Mouse (Mus musculus): ENCODE measurements at regions not wholly inside any gene's neighbourhood (a gene's known extent, or its start where the extent isn't known, plus 50 kb on each side); places are given as distances from the start of the nearest gene placed in this dataset.

- Histone ChIP-seq H3K4me2 (ENCODE audit: low read depth, low read length) (no peak overlapping the region), H3K27ac (ENCODE audit: low read length) (no peak overlapping the region), H3K36me3 (ENCODE audit: control insufficient read depth, insufficient read depth) (no peaks in the 10 kb centered on the region), H3K27me3 (ENCODE audit: control insufficient read depth, insufficient read depth, low read depth, low read length) (no peaks in the 10 kb centered on the region), H3K4me1 (ENCODE audit: control insufficient read depth, low read depth, low read length) (no peaks in the 10 kb centered on the region), H3K9me3 (replicated peaks; ENCODE audit: control insufficient read depth, low read length) (no peaks in the 10 kb centered on the region), H3K9ac (ENCODE audit: low read depth, low read length) (no peak overlapping the region), H3K4me3 (ENCODE audit: low read depth, low read length) (no peak overlapping the region)
- WGBS (ENCODE audit: insufficient replicate concordance): 64% methylated on average over 11 of the region's 11 CpGs
- ATAC-seq (ENCODE audit: low read depth): no peak
Measured at GRCm38 (mm10) chr12:107749381-107750085, 253.9 kb downstream of the Bcl11b start.

- no peak for ATAC-seq (ENCODE audit: low read depth)
- WGBS (ENCODE audit: insufficient replicate concordance): 62% methylated on average over 8 of the region's 8 CpGs
Measured at GRCm38 (mm10) chr12:107750285-107750927, 253.0 kb downstream of the Bcl11b start.

GRCm38 (mm10) chr12:107752126-107752525, 251.3 kb downstream of the Bcl11b start:
- no peak overlapping the region for H3K4me2 ChIP-seq (ENCODE audit: low read depth, low read length)
- H3K27me3 ChIP-seq (ENCODE audit: control insufficient read depth, insufficient read depth, low read depth, low read length): no peaks in the 10 kb centered on the region
- no peak overlapping the region for H3K27ac ChIP-seq (ENCODE audit: low read length)
- no peak overlapping the region for H3K4me3 ChIP-seq (ENCODE audit: low read depth, low read length)
- H3K4me1 ChIP-seq (ENCODE audit: control insufficient read depth, low read depth, low read length): no peaks in the 10 kb centered on the region
- no peaks in the 10 kb centered on the region for H3K36me3 ChIP-seq (ENCODE audit: control insufficient read depth, insufficient read depth)
- H3K9me3 ChIP-seq (replicated peaks; ENCODE audit: control insufficient read depth, low read length): no peaks in the 10 kb centered on the region
- no peak for ATAC-seq (ENCODE audit: low read depth)
- H3K9ac ChIP-seq (ENCODE audit: low read depth, low read length): no peak overlapping the region
- 48% methylated on average over 7 of the region's 7 CpGs for WGBS (ENCODE audit: insufficient replicate concordance)

More at GRCm38 (mm10) chr12:107750285-107750927, 253.0 kb downstream of the Bcl11b start:
- Histone ChIP-seq H3K27me3 (ENCODE audit: control insufficient read depth, insufficient read depth, low read depth, low read length) (no peaks in the 10 kb centered on the region), H3K4me3 (ENCODE audit: low read depth, low read length) (no peak overlapping the region), H3K36me3 (ENCODE audit: control insufficient read depth, insufficient read depth) (no peaks in the 10 kb centered on the region), H3K9ac (ENCODE audit: low read depth, low read length) (no peak overlapping the region), H3K9me3 (replicated peaks; ENCODE audit: control insufficient read depth, low read length) (no peaks in the 10 kb centered on the region), H3K27ac (ENCODE audit: low read length) (no peak overlapping the region), H3K4me2 (ENCODE audit: low read depth, low read length) (no peak overlapping the region), H3K4me1 (ENCODE audit: control insufficient read depth, low read depth, low read length) (no peaks in the 10 kb centered on the region)

GRCm38 (mm10) chr12:107752587-107752986, 250.8 kb downstream of the Bcl11b start:
- Histone ChIP-seq H3K36me3 (ENCODE audit: control insufficient read depth, insufficient read depth) (no peaks in the 10 kb centered on the region), H3K9ac (ENCODE audit: low read depth, low read length) (no peak overlapping the region), H3K4me3 (ENCODE audit: low read depth, low read length) (no peak overlapping the region), H3K27ac (ENCODE audit: low read length) (no peak overlapping the region), H3K9me3 (replicated peaks; ENCODE audit: control insufficient read depth, low read length) (no peaks in the 10 kb centered on the region), H3K27me3 (ENCODE audit: control insufficient read depth, insufficient read depth, low read depth, low read length) (no peaks in the 10 kb centered on the region), H3K4me1 (ENCODE audit: control insufficient read depth, low read depth, low read length) (no peaks in the 10 kb centered on the region), H3K4me2 (ENCODE audit: low read depth, low read length) (no peak overlapping the region)
- 34% methylated on average over 8 of the region's 8 CpGs for WGBS (ENCODE audit: insufficient replicate concordance)
- no peak for ATAC-seq (ENCODE audit: low read depth)

GRCm38 (mm10) chr12:107753022-107753421, 250.4 kb downstream of the Bcl11b start:
- ATAC-seq (ENCODE audit: low read depth): no peak
- no peaks in the 10 kb centered on the region for H3K27me3 ChIP-seq (ENCODE audit: control insufficient read depth, insufficient read depth, low read depth, low read length)
- H3K27ac ChIP-seq (ENCODE audit: low read length): no peak overlapping the region
- H3K4me1 ChIP-seq (ENCODE audit: control insufficient read depth, low read depth, low read length): no peaks in the 10 kb centered on the region
- WGBS (ENCODE audit: insufficient replicate concordance): 54% methylated on average over 8 of the region's 8 CpGs
- H3K4me2 ChIP-seq (ENCODE audit: low read depth, low read length): no peak overlapping the region
- H3K36me3 ChIP-seq (ENCODE audit: control insufficient read depth, insufficient read depth): no peaks in the 10 kb centered on the region
- H3K4me3 ChIP-seq (ENCODE audit: low read depth, low read length): no peak overlapping the region
- H3K9me3 ChIP-seq (replicated peaks; ENCODE audit: control insufficient read depth, low read length): no peaks in the 10 kb centered on the region
- H3K9ac ChIP-seq (ENCODE audit: low read depth, low read length): no peak overlapping the region

GRCm38 (mm10) chr12:107753536-107753935, 249.9 kb downstream of the Bcl11b start:
- no peak overlapping the region for H3K4me3 ChIP-seq (ENCODE audit: low read depth, low read length)
- H3K9ac ChIP-seq (ENCODE audit: low read depth, low read length): no peak overlapping the region
- no peaks in the 10 kb centered on the region for H3K4me1 ChIP-seq (ENCODE audit: control insufficient read depth, low read depth, low read length)
- H3K4me2 ChIP-seq (ENCODE audit: low read depth, low read length): no peak overlapping the region
- ATAC-seq (ENCODE audit: low read depth): no peak
- 36% methylated on average over 6 of the region's 6 CpGs for whole genome bisulfite sequencing (ENCODE audit: insufficient replicate concordance)
- no peaks in the 10 kb centered on the region for H3K9me3 ChIP-seq (replicated peaks; ENCODE audit: control insufficient read depth, low read length)
- H3K36me3 ChIP-seq (ENCODE audit: control insufficient read depth, insufficient read depth): no peaks in the 10 kb centered on the region
- no peak overlapping the region for H3K27ac ChIP-seq (ENCODE audit: low read length)
- H3K27me3 ChIP-seq (ENCODE audit: control insufficient read depth, insufficient read depth, low read depth, low read length): no peaks in the 10 kb centered on the region

- 64% methylated on average over 8 of the region's 8 CpGs for WGBS (ENCODE audit: insufficient replicate concordance)
- H3K27me3 ChIP-seq (ENCODE audit: control insufficient read depth, insufficient read depth, low read depth, low read length): no peaks in the 10 kb centered on the region
- H3K9me3 ChIP-seq (replicated peaks; ENCODE audit: control insufficient read depth, low read length): no peaks in the 10 kb centered on the region
- ATAC-seq (ENCODE audit: low read depth): no peak
- H3K4me2 ChIP-seq (ENCODE audit: low read depth, low read length): no peak overlapping the region
- H3K36me3 ChIP-seq (ENCODE audit: control insufficient read depth, insufficient read depth): no peaks in the 10 kb centered on the region
- no peak overlapping the region for H3K27ac ChIP-seq (ENCODE audit: low read length)
- H3K9ac ChIP-seq (ENCODE audit: low read depth, low read length): no peak overlapping the region
- H3K4me1 ChIP-seq (ENCODE audit: control insufficient read depth, low read depth, low read length): no peaks in the 10 kb centered on the region
- H3K4me3 ChIP-seq (ENCODE audit: low read depth, low read length): no peak overlapping the region
Measured at GRCm38 (mm10) chr12:107754885-107755284, 248.5 kb downstream of the Bcl11b start.

- no peaks in the 10 kb centered on the region for H3K27me3 ChIP-seq (ENCODE audit: control insufficient read depth, insufficient read depth, low read depth, low read length)
- no peaks in the 10 kb centered on the region for H3K4me1 ChIP-seq (ENCODE audit: control insufficient read depth, low read depth, low read length)
- H3K4me2 ChIP-seq (ENCODE audit: low read depth, low read length): no peak overlapping the region
- no peaks in the 10 kb centered on the region for H3K36me3 ChIP-seq (ENCODE audit: control insufficient read depth, insufficient read depth)
- no peak overlapping the region for H3K9ac ChIP-seq (ENCODE audit: low read depth, low read length)
- ATAC-seq (ENCODE audit: low read depth): no peak
- no peak overlapping the region for H3K4me3 ChIP-seq (ENCODE audit: low read depth, low read length)
- no peak overlapping the region for H3K27ac ChIP-seq (ENCODE audit: low read length)
- no peaks in the 10 kb centered on the region for H3K9me3 ChIP-seq (replicated peaks; ENCODE audit: control insufficient read depth, low read length)
- WGBS (ENCODE audit: insufficient replicate concordance): 63% methylated on average over 13 of the region's 13 CpGs
Measured at GRCm38 (mm10) chr12:107755820-107756517, 247.4 kb downstream of the Bcl11b start.

- Histone ChIP-seq H3K4me2 (ENCODE audit: low read depth, low read length) (no peak overlapping the region), H3K27ac (ENCODE audit: low read length) (no peak overlapping the region), H3K4me1 (ENCODE audit: control insufficient read depth, low read depth, low read length) (no peaks in the 10 kb centered on the region), H3K9ac (ENCODE audit: low read depth, low read length) (no peak overlapping the region), H3K4me3 (ENCODE audit: low read depth, low read length) (no peak overlapping the region), H3K9me3 (replicated peaks; ENCODE audit: control insufficient read depth, low read length) (no peaks in the 10 kb centered on the region; the same call in 1 of the 2 replicates), H3K27me3 (ENCODE audit: control insufficient read depth, insufficient read depth, low read depth, low read length) (no peaks in the 10 kb centered on the region), H3K36me3 (ENCODE audit: control insufficient read depth, insufficient read depth) (no peaks in the 10 kb centered on the region)
- 35% methylated on average over 10 of the region's 10 CpGs for WGBS (ENCODE audit: insufficient replicate concordance)
- ATAC-seq (ENCODE audit: low read depth): no peak
Measured at GRCm38 (mm10) chr12:107757184-107757583, 246.2 kb downstream of the Bcl11b start.

Measured in liver, embryonic 16.5 days (tissue).